Mouse (Mus musculus) neutrophil, adult 5-6 weeks (primary cell): ENCODE data around the gene Ano6. TPM values are rescaled to one million over a fixed set of nuclear protein-coding genes. Genes with fewer than 3 reads are reported as not detected.
A peak's percentile ranks its signal among the peaks of the same experiment; 100 is the strongest.

ENCODE experiments used
- ATAC-seq: fragments of 151-379, 151-347 bp; 2 replicates; pipeline ENCODE4 v1.8.0; 2017; ENCODE audit warnings: mild to moderate bottlenecking, moderate TSS enrichment; ENCODE audit not compliant: insufficient number of reproducible peaks, poor library complexity, low FRiP score, severe bottlenecking; ENCODE audit errors: extremely low read depth
- total RNA-seq: library from RNA; stranded (forward); fragments of 200-1000 nt; gene quantifications from 2 replicates; pipeline ENCODE4 v1.2.3, GENCODE M21; 2017

Gene Ano6
- total RNA-seq, 1 experiment from 2014 or later, result 60.4 TPM

- no peak for ATAC-seq
Measured at GRCm38 (mm10) chr15:95976156-95976876, 185.7 kb downstream of the Ano6 start.

- ATAC-seq, result no peak
Measured at GRCm38 (mm10) chr15:95977169-95977938, 186.7 kb downstream of the Ano6 start.

- ATAC-seq, result peak; percentile 54; the same call in 1 of the 2 replicates
Measured at GRCm38 (mm10) chr15:95977939-95978252, 187.3 kb downstream of the Ano6 start.

GRCm38 (mm10) chr15:95980641-95981040, 190.0 kb downstream of the Ano6 start:
- ATAC-seq, result no peak

- no peak for ATAC-seq
Measured at GRCm38 (mm10) chr15:95987916-95988315, 197.3 kb downstream of the Ano6 start.

GRCm38 (mm10) chr15:95989496-95990124, 199.0 kb downstream of the Ano6 start:
- no peak for ATAC-seq

- ATAC-seq, result no peak
Measured at GRCm38 (mm10) chr15:96002958-96003601, 212.4 kb downstream of the Ano6 start.

GRCm38 (mm10) chr15:96011640-96012390, 221.2 kb downstream of the Ano6 start:
- ATAC-seq, result no peak

GRCm38 (mm10) chr15:96012391-96012775, 221.7 kb downstream of the Ano6 start:
- no peak for ATAC-seq

- no peak for ATAC-seq
Measured at GRCm38 (mm10) chr15:96014501-96014900, 223.9 kb downstream of the Ano6 start.

GRCm38 (mm10) chr15:96020465-96020864, 229.8 kb downstream of the Ano6 start:
- ATAC-seq, result no peak

GRCm38 (mm10) chr15:96021506-96021905, 230.9 kb downstream of the Ano6 start:
- no peak for ATAC-seq

Other genes with a start within 250 kb of the Ano6 start
- 0.12 TPM in 1 of 2 replicates, not detected in the other for gene Dbx2, start 134.9 kb upstream of the Ano6 start, total RNA-seq